Mouse (Mus musculus) thymus, postnatal 25 days (tissue): Measurements from ENCODE around the gene Rrp8.
A peak's percentile ranks its signal among the peaks of the same experiment; 100 is the strongest.

Experiments used
- DNase-seq: peaks from one replicate; pipeline ENCODE4 v3.0.0; 2022

Gene Rrp8

DNA sequence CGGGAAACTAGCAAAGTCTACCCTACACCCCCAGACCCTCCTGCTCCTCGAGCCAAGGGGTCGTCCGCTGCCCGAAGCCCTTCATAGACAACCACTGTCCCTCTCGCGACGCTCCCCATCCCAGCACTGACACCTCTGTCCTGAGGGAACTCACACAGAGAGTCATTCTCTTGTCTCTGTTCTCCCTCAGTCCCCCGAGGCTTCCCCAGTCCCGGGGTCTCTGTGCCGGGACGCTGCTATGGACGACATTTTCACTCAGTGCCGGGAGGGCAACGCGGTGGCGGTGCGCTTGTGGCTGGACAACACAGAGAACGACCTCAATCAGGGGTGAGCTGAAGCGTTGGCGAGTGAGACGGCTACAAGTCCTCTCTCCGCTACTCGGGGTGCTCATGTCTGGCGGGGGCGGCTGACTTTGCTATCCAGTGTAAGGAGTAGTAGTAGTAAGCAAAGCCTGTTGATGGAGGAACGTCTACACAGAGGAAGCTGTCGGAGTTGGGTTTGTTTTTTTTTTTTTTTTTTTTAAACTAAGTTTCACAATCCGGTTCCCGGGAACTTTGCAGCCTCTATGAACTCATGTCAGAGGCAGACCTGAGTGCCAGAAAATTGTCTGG lies at the start of gene Rrp8:
TSS of gene Rrp8 (minus strand) at position 475 of the 611 bp plus-strand sequence.
- peak; percentile 46 for DNase-seq

DNA sequence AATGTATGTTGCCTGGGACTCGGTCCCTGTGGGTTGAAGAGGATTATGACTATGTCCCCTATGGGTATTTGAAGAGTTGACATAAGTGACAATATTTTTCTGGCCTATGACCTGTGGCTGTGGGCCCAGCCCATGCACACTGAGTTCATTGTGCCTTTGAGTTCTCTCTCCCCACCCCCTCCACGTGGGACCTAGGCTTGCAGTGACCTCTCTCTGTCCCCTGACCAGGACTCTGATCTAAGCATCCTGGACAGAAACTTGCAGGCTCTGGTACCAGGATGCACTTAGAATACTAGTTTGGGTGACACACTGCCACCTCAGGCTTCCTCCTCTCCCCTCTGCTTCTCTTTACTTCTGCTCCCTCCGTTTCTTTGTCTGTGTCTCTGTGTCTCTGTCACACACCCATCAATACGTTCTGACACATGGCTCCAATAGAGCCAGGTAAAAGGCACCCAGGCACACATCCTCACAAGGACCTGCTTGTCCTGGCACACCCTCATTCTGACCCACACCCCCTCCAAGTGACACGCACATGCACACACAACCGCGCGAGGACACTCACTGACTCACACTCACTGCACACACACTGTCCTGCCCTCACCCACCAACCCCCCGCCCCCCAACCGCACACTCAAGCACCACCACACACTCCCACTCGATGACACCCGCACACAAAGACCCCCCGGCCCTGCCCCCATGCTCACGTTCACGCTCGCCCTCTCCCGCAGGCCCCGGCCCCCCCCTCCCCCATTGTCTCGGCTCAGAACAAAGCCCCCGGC lies 49.5 kb upstream of the Rrp8 start:
- DNase-seq = no peak

DNA sequence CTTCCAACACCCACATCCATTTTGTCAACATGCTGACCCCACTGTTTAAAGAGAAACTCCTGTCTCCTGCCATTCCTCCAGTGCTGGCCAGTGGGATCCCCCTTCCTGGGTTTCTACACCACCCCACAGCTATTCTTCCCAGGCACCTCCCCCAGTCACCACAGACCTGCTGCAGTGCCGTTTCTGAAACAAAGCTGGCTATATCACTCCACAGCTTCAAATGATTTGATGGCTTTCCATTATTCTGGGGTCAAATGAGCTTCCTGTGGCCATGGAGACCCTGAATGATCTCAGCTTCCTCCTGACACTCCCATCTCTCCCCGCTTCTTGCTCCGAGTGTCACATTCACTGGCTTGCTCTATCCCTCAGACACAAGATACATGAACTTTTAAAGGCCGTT lies 47.4 kb upstream of the Rrp8 start:
- no peak for DNase-seq

DNA sequence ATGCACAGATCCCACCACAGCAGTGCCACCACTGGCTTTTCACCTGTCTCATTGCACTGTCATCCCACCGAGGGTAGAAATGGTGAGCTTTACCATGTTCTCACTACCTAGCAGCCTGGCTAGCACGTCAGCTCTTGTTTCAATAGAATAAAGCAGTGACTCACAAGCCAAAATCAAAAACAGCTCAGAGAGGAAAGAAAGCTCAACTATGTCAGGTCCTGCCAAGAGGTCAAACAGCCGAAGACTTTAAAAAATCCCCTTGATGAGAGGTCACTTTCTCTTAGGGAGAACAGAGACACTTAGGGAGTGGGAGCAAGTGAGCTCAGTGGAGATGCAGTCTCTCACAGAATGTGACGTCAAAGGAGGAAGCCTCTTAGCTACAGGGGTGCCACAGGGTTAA lies 46.7 kb upstream of the Rrp8 start:
- no peak for DNase-seq

DNA sequence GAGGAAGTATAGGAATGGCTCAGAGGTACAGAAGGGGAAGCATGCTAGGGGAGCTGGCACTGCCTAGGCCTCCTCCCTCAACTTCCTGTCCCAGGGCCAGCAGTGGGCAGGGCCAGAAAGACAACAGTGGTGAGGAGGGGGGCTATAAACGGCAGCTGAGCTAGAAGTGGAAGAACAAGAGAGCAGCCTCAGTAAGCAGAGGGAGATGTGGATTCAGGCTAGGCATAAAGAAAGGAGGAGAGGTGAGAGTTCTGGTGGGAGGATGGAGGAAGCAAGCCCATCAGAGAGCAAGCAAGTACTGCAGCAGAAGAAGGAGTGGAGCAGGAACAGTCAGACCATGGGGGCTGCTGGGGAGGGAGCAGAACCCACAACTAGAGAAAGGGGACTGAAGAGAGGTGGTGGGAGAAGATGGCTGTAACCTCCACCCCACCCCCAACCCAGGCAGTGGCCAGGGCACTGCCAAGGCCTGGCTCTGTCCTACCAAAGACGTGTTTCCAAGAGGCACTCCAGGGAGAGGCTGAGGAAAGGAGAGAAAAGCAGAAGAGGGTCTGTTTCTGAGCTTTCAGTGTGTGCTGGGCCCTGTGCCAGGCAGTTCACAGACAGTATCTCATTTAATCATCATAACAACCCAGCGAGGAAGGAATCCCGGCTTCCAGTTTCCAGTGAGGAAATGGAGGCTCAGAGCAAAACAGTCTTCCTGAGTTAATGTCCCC lies 41.5 kb upstream of the Rrp8 start:
- DNase-seq = peak; percentile 56

DNA sequence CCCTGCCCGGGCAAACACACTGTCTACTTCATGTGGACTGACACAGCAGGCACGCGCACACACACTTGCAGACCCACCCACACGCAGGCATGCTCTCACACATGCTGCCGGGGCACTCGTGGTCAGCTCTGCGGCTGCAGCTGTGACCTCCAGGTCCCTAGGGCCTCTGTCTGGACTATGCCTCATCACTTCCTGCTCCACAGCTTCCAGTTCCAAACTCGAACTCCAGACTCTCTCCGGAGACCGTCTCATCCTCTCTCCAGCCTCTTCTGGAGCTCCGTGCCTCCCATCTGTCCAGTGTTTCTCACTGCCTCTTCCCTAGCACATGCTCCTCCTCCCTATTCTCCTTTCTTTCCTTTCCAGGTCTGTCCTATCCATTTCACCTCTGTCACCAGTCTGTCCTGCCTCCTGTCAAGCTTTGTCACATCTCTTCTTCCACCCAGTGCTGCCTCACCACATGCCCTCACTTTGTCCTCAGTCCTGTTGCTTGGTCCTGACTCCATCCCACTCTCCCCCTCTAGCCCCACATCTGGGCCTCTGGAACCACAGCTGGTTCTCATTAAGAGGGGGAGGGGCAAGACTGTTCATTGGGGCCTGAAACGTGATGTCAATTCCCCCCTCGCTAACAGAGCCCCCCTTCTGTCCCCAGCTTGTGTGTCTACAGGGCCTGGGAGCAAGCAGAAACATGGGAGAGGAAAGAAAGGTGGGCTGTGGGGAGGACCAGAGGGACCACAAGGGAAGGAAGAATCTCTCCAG lies 40.8 kb upstream of the Rrp8 start:
- peak; percentile 8 for DNase-seq

DNA sequence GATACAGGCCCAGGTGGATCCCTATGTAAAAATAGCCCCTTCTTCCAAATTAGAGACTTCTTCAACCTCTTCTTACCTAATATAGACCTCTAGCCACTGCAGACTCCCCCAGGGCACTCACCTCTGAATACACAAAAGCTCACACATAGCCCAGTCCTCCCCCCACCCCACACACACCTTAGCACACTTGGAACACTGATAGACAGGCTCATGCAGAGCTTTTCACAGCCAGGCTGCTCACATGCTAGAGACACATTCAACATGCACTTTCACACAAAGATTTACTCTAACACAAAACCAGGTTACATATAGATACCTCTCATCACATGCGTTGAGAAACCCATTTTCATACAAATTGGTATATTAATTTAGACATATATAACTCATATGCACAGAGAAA lies 40.1 kb upstream of the Rrp8 start:
- no peak for DNase-seq

DNA sequence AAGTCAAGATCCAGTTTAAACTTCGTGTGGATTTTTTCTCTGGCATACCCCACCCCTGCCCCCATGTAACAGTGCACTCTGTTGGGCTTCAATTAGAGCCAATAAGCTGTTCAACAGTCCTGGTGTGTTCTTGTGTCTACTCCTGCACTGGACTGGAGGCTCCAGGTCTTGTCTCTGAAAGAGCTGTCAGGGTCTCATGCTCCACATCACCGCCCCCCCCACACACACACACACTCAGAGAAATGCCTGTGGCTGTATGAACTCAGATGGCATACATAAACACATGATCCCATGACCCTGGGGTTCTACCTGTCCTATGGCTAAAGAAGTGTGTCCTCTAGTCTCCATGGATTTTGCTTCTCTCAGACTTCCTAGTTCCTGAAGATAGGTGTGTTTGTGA lies 38.8 kb upstream of the Rrp8 start:
- DNase-seq = no peak

DNA sequence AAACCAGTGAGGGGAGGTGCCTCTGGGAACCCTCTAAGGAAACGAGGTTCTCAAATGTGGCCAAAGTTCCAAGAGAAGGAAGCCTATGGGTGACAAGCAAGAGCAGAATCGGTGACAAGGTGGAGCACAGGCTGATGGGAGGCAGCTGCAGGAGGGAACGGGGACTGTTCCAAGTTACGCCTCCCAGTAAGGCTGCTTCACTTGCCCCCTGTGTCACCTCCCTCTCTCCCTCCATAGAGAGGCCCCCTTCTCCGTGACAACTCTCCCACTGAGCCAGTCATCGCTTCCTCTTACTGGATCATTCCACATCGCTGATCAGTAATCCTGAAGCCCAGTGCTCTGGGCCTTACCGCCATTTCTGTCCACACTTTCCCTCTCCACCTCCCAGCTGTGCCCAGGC lies 37.5 kb upstream of the Rrp8 start:
- DNase-seq = no peak

DNA sequence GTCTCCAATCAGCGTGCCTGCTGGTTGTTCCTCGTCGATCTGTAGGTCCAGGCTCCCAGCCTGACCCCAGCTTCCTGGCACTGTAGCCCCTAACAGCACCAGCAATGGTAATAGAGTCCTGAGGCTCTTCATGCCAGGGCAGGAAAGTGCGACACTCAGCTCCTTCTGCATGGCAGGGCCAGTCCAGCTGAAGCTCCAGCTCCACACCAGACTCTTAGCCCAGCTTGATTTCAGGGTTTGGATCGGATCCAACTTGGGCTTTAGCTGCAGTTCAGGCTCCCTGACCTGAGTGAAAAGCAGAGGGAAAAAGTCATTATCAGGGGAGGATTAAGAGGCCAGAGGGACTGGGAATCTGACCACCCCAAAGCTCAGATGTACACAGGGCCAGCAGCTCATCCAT lies 35.9 kb upstream of the Rrp8 start:
- DNase-seq = no peak

DNA sequence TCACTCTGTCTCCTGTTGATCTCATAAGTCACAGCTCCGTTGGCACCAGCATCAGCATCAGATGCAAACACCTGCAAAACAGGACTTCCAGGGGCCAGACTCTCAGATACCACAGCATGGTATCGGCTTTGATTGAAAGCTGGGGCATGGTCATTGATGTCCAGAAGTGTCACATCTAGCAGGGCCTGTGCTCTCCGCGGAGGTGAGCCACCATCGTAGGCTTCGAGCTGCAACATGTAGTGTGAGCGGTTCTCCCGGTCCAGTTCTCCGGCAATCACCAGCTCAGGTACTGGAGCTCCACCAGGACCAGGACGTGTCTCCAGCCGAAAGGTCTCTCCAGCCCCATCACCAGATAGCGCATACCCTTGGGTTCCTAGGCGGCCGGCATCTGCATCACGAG lies 35.1 kb upstream of the Rrp8 start:
- DNase-seq = no peak

DNA sequence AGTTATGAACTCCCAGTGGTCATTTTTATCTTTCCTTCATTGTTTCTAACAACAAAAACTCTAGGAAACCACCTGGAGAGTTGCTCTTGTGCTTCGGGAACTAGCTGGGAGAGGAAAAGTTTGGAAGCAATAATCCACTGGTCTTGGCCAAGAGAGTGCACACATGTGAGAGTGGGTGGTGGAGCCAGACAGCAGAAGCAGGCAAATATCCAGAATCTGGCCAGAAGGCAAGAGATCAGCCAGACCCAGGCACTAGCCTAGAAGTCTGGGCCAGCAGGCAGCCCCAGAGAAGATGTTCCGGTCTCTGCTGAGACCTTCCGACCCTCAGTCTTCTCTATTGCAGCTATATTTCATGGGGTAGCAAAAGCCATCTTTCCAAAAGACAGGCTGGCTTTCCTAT lies 32.8 kb upstream of the Rrp8 start:
- no peak for DNase-seq

DNA sequence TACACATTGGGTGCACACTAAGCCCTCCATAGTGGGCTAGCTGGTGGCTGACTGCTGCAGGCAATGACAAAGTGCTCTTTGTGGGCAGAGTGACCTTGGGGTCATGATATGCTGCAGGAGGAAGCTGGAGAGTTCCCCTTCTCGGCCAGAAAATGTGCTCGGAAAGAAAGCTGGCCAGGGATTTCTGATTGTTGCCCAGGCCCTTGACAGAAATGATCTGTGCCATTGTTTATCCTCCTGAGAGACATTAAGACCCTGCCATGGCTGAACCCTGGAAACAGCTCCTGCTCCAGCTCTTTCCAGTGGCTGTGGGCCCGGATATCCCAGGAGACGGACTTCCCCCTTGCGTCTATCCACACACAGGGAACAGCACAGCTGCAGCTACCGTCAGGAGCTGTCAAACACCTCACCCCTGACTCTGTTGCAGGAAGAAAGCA lies 30.6 kb upstream of the Rrp8 start:
- no peak for DNase-seq

DNA sequence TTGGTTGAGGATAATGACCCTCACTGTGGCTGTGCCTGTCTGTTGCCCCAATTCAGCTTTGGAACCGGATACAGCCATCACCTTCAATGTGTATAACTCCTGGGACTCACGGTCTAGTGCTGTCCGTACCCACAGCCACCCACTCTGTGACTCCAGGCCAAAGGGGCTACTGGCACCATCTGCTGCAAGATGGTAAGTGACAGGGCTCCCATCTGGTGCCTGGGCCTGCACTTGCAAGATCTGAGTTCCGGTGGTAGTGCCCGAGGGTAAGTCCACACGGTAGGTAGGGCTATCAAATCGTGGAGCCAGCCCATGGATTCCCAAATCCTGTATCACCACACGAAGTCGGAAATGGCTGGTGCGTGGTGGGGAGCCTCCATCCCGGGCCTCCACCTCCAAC lies 27.1 kb upstream of the Rrp8 start:
- no peak for DNase-seq

DNA sequence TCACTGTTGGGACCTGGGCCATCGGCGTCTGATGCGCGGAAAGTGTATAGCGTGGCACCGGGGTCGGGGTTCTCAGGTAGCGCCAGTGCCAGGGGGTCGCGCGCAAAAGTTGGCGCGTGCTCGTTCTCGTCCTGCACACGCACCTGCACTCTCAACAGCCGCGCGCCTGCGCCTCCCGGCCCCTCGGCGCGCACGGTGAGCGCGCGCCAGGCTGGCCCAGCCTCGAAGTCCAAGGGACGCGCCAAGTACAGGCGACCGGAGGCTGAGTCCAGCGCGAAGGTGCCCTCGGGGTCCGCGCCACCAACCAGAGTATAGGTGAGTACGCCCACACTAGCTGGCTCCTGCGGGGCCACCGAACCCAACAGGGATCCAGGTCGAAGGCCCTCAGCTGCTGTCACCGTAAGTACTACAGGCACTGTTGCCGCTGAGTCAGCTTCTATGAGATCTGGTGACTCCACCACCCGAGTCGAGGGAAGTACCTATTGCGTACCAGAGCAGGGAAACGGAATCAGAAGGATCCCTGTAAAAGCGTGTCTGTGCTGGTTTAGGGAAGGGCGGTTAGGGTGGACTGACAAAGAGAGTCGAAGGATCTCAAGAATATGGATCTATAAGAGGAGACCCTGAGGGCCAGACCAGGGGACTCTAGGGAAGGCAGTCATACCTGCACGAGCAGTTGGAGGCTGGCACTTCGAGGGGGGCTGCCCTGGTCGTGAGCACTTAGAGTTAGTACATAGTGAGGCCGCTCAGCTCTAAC lies 25.5 kb upstream of the Rrp8 start:
- no peak for DNase-seq

DNA sequence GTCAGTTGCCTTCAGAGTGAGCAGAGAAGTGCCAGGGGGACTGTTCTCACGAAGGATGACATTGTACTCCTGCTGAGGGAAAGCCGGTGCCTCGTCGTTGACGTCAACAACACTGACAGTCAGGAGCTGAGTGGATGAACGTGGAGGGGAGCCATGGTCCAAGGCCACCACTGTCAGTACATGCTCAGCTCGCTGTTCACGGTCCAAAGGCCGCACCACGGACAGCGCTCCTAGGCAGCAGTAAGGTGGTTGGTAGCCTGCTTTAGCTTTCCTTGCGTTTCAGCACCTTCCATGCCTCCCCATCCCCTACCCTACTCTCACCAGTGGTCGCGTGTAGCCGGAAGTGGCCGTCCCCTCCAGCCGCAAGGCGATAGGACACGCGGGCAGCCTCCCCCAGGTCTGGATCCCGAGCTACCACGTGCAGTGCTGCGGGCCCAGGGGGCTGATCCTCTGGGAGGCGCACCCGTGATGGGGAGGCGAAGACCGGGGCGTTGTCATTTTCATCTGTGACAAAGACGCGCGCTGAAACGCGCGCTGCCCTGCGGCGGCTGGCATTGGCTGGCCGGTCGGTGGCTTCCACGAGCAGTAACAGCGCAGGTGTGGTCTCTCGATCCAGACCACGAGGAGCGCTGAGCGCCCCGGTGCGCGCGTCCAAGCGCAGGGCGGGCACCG lies 24.8 kb upstream of the Rrp8 start:
- DNase-seq = no peak

DNA sequence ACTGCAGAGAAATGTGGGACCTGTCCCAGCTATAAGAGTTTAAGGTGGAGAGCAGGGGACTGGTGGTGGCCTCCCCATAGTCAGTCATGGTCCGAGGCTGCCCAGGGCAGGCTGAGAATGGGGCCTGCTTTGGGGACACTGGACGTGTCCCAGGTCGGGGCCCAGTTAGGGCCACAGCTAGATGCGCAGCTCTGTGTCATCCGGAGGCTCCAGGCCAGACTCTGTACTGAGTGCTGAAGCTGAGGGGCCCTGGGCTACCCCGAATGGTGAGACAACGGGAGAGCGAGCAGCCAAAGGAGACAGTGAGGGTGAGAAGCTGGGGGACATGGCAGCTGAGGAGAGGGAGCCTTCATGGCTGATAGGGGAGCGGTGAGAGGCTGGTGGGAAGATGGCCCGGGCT lies 16.1 kb upstream of the Rrp8 start:
- DNase-seq = no peak

DNA sequence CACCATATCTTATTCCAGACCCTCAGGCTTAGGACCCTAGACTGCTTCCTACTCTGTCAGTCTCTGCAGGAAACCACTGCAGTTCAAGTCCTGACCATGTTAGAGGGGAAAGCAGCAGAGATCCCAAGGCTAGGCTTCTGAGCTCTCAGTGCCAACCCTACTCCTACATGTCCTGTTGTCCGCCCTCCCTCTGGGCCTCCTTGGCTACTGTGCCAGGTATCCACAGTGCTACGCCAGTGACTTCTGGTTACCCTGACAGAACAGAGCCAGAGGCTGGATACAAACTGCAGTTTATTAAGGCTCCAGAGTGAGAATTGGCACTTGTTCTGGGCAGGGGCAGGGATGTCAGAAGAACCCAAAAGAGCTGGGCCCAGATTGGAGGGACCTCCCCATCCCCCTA lies 15.5 kb upstream of the Rrp8 start:
- DNase-seq = no peak

DNA sequence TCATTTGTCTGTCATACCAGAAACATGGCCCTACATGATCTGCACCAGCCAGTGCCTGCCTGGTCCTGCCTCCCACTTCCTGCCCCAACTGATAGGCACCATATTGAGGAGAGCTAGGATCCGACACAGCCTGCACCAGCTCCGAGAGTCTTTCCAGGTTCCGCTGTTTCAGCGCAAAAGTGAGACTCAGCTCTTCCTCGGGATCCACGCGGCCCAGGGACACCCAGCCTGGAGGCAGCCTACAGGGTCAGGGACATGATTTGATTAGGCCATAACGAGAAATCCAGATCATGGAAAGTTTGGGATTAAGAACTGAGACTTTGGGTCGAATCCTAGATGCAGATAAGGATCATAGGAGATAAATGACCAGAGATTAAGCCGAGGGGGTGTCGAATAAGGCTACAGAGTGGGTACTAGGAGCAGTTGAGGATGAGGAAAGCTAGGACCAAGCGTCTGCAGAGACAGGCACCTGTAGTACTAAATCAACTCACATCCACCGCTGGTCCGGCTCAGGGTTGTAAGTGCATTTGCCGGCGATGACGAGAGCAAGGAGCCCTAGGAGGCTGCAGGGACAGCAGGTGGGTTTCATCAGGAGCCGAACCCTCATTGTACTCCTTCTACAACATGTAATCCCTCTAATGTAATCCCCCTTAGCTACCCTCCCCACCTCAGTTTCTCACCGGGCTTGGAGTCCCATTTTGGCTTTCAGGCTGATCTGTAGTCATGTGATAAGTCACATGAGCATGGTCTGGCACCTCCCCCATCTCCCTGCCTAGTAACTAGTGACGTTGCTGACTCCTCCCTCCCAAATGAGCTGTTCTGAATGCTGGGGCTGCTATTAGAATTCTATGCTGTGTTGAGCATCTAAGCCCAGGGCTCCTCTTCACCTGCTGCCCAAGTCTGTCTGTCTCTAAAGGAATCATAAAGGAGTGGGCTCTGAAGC lies 14.6 kb upstream of the Rrp8 start, which contains the start of gene Tpp1:
TSS of gene Tpp1 (minus strand) at position 745 of the 943 bp plus-strand sequence.
- peak; percentile 92 for DNase-seq

DNA sequence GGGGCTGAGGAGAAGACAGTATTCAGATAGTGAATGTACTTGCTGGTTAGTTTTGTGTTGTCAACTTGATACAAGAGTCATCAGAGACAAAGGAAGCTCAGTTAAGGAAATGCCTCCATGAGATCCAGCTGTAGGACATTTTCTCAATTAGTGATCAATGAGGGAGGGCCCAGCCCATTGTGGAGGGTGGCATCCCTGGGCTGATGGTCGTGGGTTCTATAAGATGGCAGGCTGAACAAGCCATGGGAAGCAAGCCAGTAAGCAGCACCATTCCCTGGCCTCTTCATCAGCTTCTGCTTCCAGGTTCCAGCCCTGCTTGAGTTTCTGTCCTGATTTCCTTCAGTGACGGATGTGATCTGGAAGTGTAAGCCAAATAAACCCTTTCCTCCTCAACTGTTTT lies 10.6 kb upstream of the Rrp8 start:
- DNase-seq = no peak
